Mouse (Mus musculus) ES-E14 (cell line): ENCODE results near the gene Ntrk2. TPM values are rescaled to one million over a fixed set of nuclear protein-coding genes. Genes with fewer than 3 reads are reported as not detected.

Experiments
- DNase-seq: peaks from one replicate; pipeline ENCODE4 v3.0.0-alpha.2; 2013; ENCODE audit warnings: low read depth, low spot score
- H3K27ac ChIP-seq: 2 replicates; pipeline ENCODE4 v1.5.1; 2012; ENCODE audit warnings: low read depth, mild to moderate bottlenecking, low read length, moderate library complexity, mixed read lengths; ENCODE audit not compliant: poor library complexity, insufficient read depth, severe bottlenecking
- H3K36me3 ChIP-seq: 2 replicates; pipeline ENCODE4 v1.6.1; 2012; ENCODE audit warnings: mild to moderate bottlenecking, low read length, moderate library complexity, mixed read lengths; ENCODE audit not compliant: control insufficient read depth, poor library complexity, insufficient read depth, severe bottlenecking
- H3K4me1 ChIP-seq, 2 experiments: fragments of 150-350 bp in 1 of 2; sonication (generic) in 1 of 2; 2 replicates each; pipeline ENCODE4 v1.6.1; 2012; ENCODE audit warnings: low read length in 2 of 2, mild to moderate bottlenecking in 1 of 2, mixed read lengths in 1 of 2; ENCODE audit not compliant: control insufficient read depth in 2 of 2, insufficient read depth in 2 of 2, poor library complexity in 1 of 2
- H3K4me3 ChIP-seq, 2 experiments: fragments of 150-350 bp in 1 of 2; sonication (generic) in 1 of 2; 2 replicates each; pipeline ENCODE4 v1.5.1; 2012; ENCODE audit warnings: low read length in 2 of 2, low read depth in 1 of 2, mild to moderate bottlenecking in 1 of 2, mixed read lengths in 1 of 2; ENCODE audit not compliant: insufficient read depth in 1 of 2, poor library complexity in 1 of 2, severe bottlenecking in 1 of 2
- H3K9ac ChIP-seq: 2 replicates; pipeline ENCODE4 v1.6.1; 2012; ENCODE audit warnings: low read depth, mild to moderate bottlenecking, low read length, mixed read lengths; ENCODE audit not compliant: poor library complexity, insufficient read depth, severe bottlenecking
- H3K9me3 ChIP-seq: fragments of 150-350 bp; sonication (generic); 2 replicates; pipeline ENCODE4 v1.6.1; 2012; ENCODE audit warnings: low read depth, mild to moderate bottlenecking, low read length; ENCODE audit not compliant: control insufficient read depth, insufficient read depth
- CHD2 ChIP-seq: IDR thresholded peaks from 2 replicates; pipeline ENCODE4 v1.6.1; 2014; ENCODE audit warnings: mild to moderate bottlenecking, low read depth, low read length, inconsistent platforms
- HCFC1 ChIP-seq: IDR thresholded peaks from 2 replicates; pipeline ENCODE4 v1.6.1; 2012; ENCODE audit warnings: low read length, inconsistent platforms, borderline replicate concordance; ENCODE audit not compliant: insufficient read depth
- MAFK ChIP-seq: IDR thresholded peaks from 2 replicates; pipeline ENCODE4 v1.6.1; 2014; ENCODE audit warnings: mild to moderate bottlenecking, low read depth, low read length, inconsistent platforms; ENCODE audit not compliant: insufficient read depth
- ZC3H11A ChIP-seq: IDR thresholded peaks from 2 replicates; pipeline ENCODE4 v1.6.1; 2012; ENCODE audit warnings: low read depth, mild to moderate bottlenecking, inconsistent platforms, low read length, borderline replicate concordance
- ZNF384 ChIP-seq: IDR thresholded peaks from 2 replicates; pipeline ENCODE4 v1.6.1; 2012; ENCODE audit warnings: low read depth, low read length, inconsistent platforms
- in situ Hi-C, 2 experiments: fragments of 600-800 bp; cut with MboI; formaldehyde crosslinking; loops; one replicate each; pipeline ENCODE4 v1.15.1; 2025; ENCODE audit warnings: low sequenced_read_pairs in 2 of 2, inconsistent platforms in 1 of 2; ENCODE audit not compliant: unreplicated experiment in 2 of 2
- total RNA-seq: library from RNA; depleted of rRNA; stranded (reverse); fragments of 300-350 nt; gene quantifications from 2 replicates; pipeline ENCODE4 v1.2.3, GENCODE M21; 2012

The Ntrk2 gene
- total RNA-seq, 1 experiment, result 5.0 TPM

GRCm38 (mm10) chr13:58964701-58965359 is 158.5 kb downstream of the Ntrk2 start:
- no peak overlapping the region for H3K27ac ChIP-seq
- no peak for DNase-seq

GRCm38 (mm10) chr13:58965826-58966225 is 159.5 kb downstream of the Ntrk2 start:
- Histone ChIP-seq H3K27ac (no peak overlapping the region), H3K9me3 (no peaks in the 10 kb centered on the region), H3K36me3 (no peaks in the 10 kb centered on the region), H3K9ac (no peak overlapping the region), H3K4me3 (no peak overlapping the region), H3K4me1 (peaks cover 2 to 6% of the 10 kb centered on the region in 2 experiments; a peak in 1 of 4 replicates)
- no peak for TF ChIP-seq HCFC1
- TF ChIP-seq CHD2, result no peak
- no peak for TF ChIP-seq MAFK
- TF ChIP-seq ZNF384, result no peak
- no peak for TF ChIP-seq ZC3H11A
- no peak for DNase-seq
- in situ Hi-C loops, result no loop called here

More at GRCm38 (mm10) chr13:58964701-58965359, 158.5 kb downstream of the Ntrk2 start:
- H3K36me3 ChIP-seq, result no peaks in the 10 kb centered on the region
- H3K4me3 ChIP-seq, result no peak overlapping the region
- peaks cover 2 to 6% of the 10 kb centered on the region in 2 experiments; a peak in 1 of 4 replicates for H3K4me1 ChIP-seq
- H3K9me3 ChIP-seq, result no peaks in the 10 kb centered on the region
- TF ChIP-seq MAFK, result no peak
- TF ChIP-seq ZNF384, result no peak
- no peak for TF ChIP-seq HCFC1
- no peak for TF ChIP-seq CHD2
- no peak for TF ChIP-seq ZC3H11A
- in situ Hi-C loops, result no loop called here
- no peak overlapping the region for H3K9ac ChIP-seq

GRCm38 (mm10) chr13:58966466-58966865 is 160.1 kb downstream of the Ntrk2 start:
- in situ Hi-C loops, result no loop called here

GRCm38 (mm10) chr13:58968168-58968567 is 161.8 kb downstream of the Ntrk2 start:
- Histone ChIP-seq H3K9ac (no peak overlapping the region), H3K9me3 (no peaks in the 10 kb centered on the region), H3K4me3 (no peak overlapping the region), H3K36me3 (no peaks in the 10 kb centered on the region), H3K4me1 (peaks cover 2 to 10% of the 10 kb centered on the region in 2 experiments; a peak in 2 of 4 replicates), H3K27ac (no peak overlapping the region)
- DNase-seq, result no peak
- in situ Hi-C loops, result no loop called here
- TF ChIP-seq ZC3H11A (no peak), MAFK (no peak), HCFC1 (no peak), CHD2 (no peak), ZNF384 (no peak)

More at GRCm38 (mm10) chr13:58966466-58966865, 160.1 kb downstream of the Ntrk2 start:
- H3K9ac ChIP-seq, result no peak overlapping the region
- H3K9me3 ChIP-seq, result no peaks in the 10 kb centered on the region
- peaks cover 2 to 6% of the 10 kb centered on the region in 2 experiments; a peak in 1 of 4 replicates for H3K4me1 ChIP-seq
- no peak overlapping the region for H3K4me3 ChIP-seq
- TF ChIP-seq HCFC1 (no peak), MAFK (no peak), ZC3H11A (no peak), CHD2 (no peak), ZNF384 (no peak)
- H3K27ac ChIP-seq, result no peak overlapping the region
- no peaks in the 10 kb centered on the region for H3K36me3 ChIP-seq
- DNase-seq, result no peak
